In genomic region chr1:136524917-136525316, GRCm38 (mm10) we compare ENCODE assay signal across 8 mouse cellular contexts. TPM values are rescaled to one million over a fixed set of nuclear protein-coding genes. Genes with fewer than 3 reads are reported as not detected.
DNase-seq lines count a peak whose midpoint lies in the region; ATAC-seq and TF ChIP-seq lines count a peak whose summit lies in the region.

No protein-coding gene starts in this region.

- H3K9me3 ChIP-seq in CH12.LX (replicated peaks; ENCODE audit: low read length), result no peaks in the 10 kb centered on the region
- H3K9me3 ChIP-seq in forebrain, embryonic 13.5 days (replicated peaks), result no peaks in the 10 kb centered on the region

- H3K4me3 ChIP-seq in CH12.LX (replicated peaks in 1 of 3; ENCODE audit: low read depth in 2 of 3, low read length in 2 of 3, poor library complexity in 1 of 3), result no peak overlapping the region
- no peak overlapping the region for H3K4me3 ChIP-seq in forebrain, embryonic 13.5 days

- H3K79me2 ChIP-seq in CH12.LX (replicated peaks; ENCODE audit: control insufficient read depth, extremely low read depth, insufficient read depth, poor library complexity, severe bottlenecking), result no peaks in the 10 kb centered on the region

- TF ChIP-seq EP300 in CH12.LX (IDR thresholded peaks at IDR 0.05; ENCODE audit: low read length), result no peak

- WGBS in forebrain, embryonic 13.5 days, result 25% methylated on average over 2 of the region's 2 CpGs

- peak; percentile 76 to 92 for TF ChIP-seq CTCF in CH12.LX (conservative IDR thresholded peaks at IDR 0.05 in 1 of 2, IDR thresholded peaks at IDR 0.05 in 1 of 2; ENCODE audit: low read depth in 2 of 2, low read length in 2 of 2)
- peak; percentile 89 for TF ChIP-seq CTCF in brain, embryonic 14.5 days (IDR thresholded peaks at IDR 0.05; ENCODE audit: borderline replicate concordance, extremely low read depth, insufficient read depth, insufficient read length)

- no peak overlapping the region for H3K9ac ChIP-seq in CH12.LX (ENCODE audit: insufficient read depth, low read depth)
- no peak overlapping the region for H3K9ac ChIP-seq in forebrain, embryonic 13.5 days

- TF ChIP-seq POLR2A in CH12.LX (IDR thresholded peaks at IDR 0.05; ENCODE audit: low read depth, low read length), result no peak
- no peak for TF ChIP-seq POLR2A in brain, embryonic 14.5 days (IDR thresholded peaks at IDR 0.05; ENCODE audit: borderline replicate concordance, extremely low read depth, insufficient read depth, insufficient read length, poor library complexity, severe bottlenecking)

- peak; percentile 41; the same call in 1 of the 2 replicates for ATAC-seq in forebrain, embryonic 13.5 days

- H3K27ac ChIP-seq in CH12.LX (ENCODE audit: insufficient read depth, low read depth), result no peak overlapping the region
- no peak overlapping the region for H3K27ac ChIP-seq in forebrain, embryonic 13.5 days

- no peak overlapping the region for H3K4me2 ChIP-seq in CH12.LX (ENCODE audit: insufficient read depth, low read depth, poor library complexity, severe bottlenecking)
- H3K4me2 ChIP-seq in forebrain, embryonic 13.5 days, result no peak overlapping the region

- H3K27me3 ChIP-seq in CH12.LX (replicated peaks), result no peaks in the 10 kb centered on the region
- no peaks in the 10 kb centered on the region for H3K27me3 ChIP-seq in forebrain, embryonic 13.5 days

- TF ChIP-seq RAD21 in CH12.LX (IDR thresholded peaks at IDR 0.05; ENCODE audit: low read depth, low read length), result peak; percentile 46

- DNase-seq in 416B (ENCODE audit: low read depth), result peak; percentile 63
- peak; percentile 60 for DNase-seq in CH12.LX (ENCODE audit: extremely low read depth)
- DNase-seq in brain, embryonic 14.5 days (ENCODE audit: low read depth), result peak; percentile 80
- peak; percentile 47 to 52 for DNase-seq in kidney, postnatal 25 days
- peak; percentile 32 to 55 for DNase-seq in lung, adult 18-20 months
- DNase-seq in retina, postnatal 1 day, result peak; percentile 92
- peak; percentile 37 to 42 for DNase-seq in urinary bladder, postnatal 36 days (ENCODE audit: low spot score in 2 of 2)

- dilution Hi-C loops in CH12.LX (cut with MboI; ENCODE audit: extremely low pct_ligation_motif_present, extremely low pct_unique_long_range_greater_than_20kb, low sequenced_read_pairs), result no loop called here

- in situ Hi-C loops in CH12.LX (cut with MboI; ENCODE audit: low pct_ligation_motif_present, low pct_unique_long_range_greater_than_20kb, low sequenced_read_pairs), result loop anchor here (25.0 kb wide), 2 partner anchors 587 to 687 kb away; no protein-coding TSS in a partner anchor

- no peaks in the 10 kb centered on the region for H3K4me1 ChIP-seq in CH12.LX (ENCODE audit: control insufficient read depth in 1 of 2, insufficient read depth in 2 of 2)
- no peaks in the 10 kb centered on the region for H3K4me1 ChIP-seq in forebrain, embryonic 13.5 days

- peaks cover 46 to 75% of the 10 kb centered on the region in 2 experiments for H3K36me3 ChIP-seq in CH12.LX (replicated peaks in 1 of 2; ENCODE audit: control insufficient read depth in 1 of 2, insufficient read depth in 1 of 2, low read length in 1 of 2)
- H3K36me3 ChIP-seq in forebrain, embryonic 13.5 days (ENCODE audit: poor library complexity, severe bottlenecking), result peaks cover 50% of the 10 kb centered on the region

TF ChIP-seq in CH12.LX, 34 proteins besides CTCF, POLR2A, EP300 and RAD21:
- TF ChIP-seq SMC3 (IDR thresholded peaks at IDR 0.05; ENCODE audit: low read depth, low read length) (peak; percentile 25), NELFE (IDR thresholded peaks at IDR 0.05; ENCODE audit: low read depth, low read length) (no peak)
TF ChIP-seq in CH12.LX: peak in this region for 1.

RNA-seq across cellular contexts. Expression of gene Kif14, which starts 58.8 kb away (rescaled TPM):
- 7.8 and 9.2 TPM in 2 replicates for total RNA-seq in CH12.LX (2012; rRNA removed)
- 4.5 and 5.5 TPM in 2 replicates for total RNA-seq in CH12.LX (2014; rRNA removed)
- 12.0 and 12.7 TPM in 2 replicates for polyA plus RNA-seq in CH12.LX (2012; ENCODE audit: insufficient read length, low read depth)
- 2.0 and 3.3 TPM in 2 replicates for polyA plus RNA-seq in brain, embryonic 14.5 days (2012; rRNA removed)
- 5.6 and 6.0 TPM in 2 replicates for polyA plus RNA-seq in forebrain, embryonic 13.5 days (2015; fragmentation: Nextera tagmentation; extraction: Ambion mirVana)

Comparison
In these comparisons a context has a peak if more than half of its experiments do, and no peak if none do; other contexts are left out.
1. DNase-seq: peak in every context shown above with its lines; median percentile 92 in retina, postnatal 1 day; 80 in brain, embryonic 14.5 days; 63 in 416B; 60 in CH12.LX; 50 in kidney, postnatal 25 days; 44 in lung, adult 18-20 months; 40 in urinary bladder, postnatal 36 days.